Mouse (Mus musculus): ENCODE results near the gene Fmo4. TPM values are rescaled to one million over a fixed set of nuclear protein-coding genes. Genes with fewer than 3 reads are reported as not detected.
"Not testable (repeated sequence)": the region's sequence is repeated elsewhere in the genome, so short reads cannot be mapped to it uniquely, and the experiment has no call there.

The Fmo4 gene
- polyA plus RNA-seq, 1 experiment from 2014 or later: 0.19 TPM

DNA sequence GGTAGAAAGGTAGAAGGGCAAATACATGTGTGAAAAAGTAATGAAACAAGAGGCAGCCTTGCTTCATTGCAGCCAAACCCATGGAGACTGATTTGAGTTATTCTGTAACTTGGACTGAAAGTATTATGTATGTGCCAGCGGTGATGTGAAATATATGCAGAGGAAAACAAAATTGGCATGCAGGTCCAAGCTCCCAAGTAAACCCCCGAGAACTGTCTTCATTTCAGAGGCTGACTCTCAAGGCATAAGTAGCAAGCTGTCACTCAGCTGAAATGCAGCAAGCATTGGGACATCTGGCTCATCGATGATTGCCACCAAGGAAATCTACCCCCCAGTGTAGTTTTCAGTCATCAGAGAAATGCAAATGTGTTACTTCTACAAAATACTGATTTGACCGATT, 28.6 kb downstream of the Fmo4 start:
- no peak for ATAC-seq (ENCODE audit: insufficient number of reproducible peaks, insufficient read depth, low FRiP score, low TSS enrichment)
- Histone ChIP-seq H3K9ac (no peak overlapping the region), H3K36me3 (no peaks in the 10 kb centered on the region), H3K27ac (no peak overlapping the region), H3K4me2 (replicated peaks) (no peak overlapping the region), H3K4me3 (no peak overlapping the region), H3K9me3 (no peaks in the 10 kb centered on the region), H3K27me3 (no peaks in the 10 kb centered on the region), H3K4me1 (no peaks in the 10 kb centered on the region)
- WGBS: 86% methylated on average over 4 of the region's 4 CpGs

DNA sequence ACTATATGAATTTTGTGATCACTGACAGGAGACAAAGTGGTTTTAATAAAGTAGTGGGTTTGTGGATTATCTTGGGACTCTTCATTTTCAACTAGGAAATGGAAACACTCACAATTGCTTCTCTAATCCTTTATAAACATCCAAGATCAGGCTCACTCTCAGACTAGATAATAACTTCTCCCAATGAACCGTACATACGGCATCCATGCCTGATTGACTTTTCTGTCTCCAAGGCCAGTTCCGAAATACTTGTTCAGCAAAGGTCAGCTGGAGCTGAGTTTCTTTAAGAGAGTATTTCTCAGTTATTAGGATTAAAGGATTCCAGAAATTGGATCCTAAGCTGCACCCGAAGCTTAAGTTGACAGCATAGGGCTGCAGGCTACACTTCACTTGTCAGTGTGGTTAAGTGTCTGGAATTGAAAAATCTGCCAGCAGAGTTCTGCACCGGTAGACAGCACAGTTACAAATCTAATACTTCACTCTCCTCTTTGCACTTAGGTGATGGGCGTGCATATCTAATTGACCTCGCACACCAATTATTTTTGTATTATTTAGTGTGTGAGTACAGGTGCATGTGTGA, 30.0 kb downstream of the Fmo4 start:
- Histone ChIP-seq H3K27ac (no peak overlapping the region), H3K9me3 (no peaks in the 10 kb centered on the region), H3K36me3 (no peaks in the 10 kb centered on the region), H3K4me3 (no peak overlapping the region), H3K9ac (no peak overlapping the region), H3K27me3 (no peaks in the 10 kb centered on the region), H3K4me1 (no peaks in the 10 kb centered on the region), H3K4me2 (replicated peaks) (no peak overlapping the region)
- no peak for ATAC-seq (ENCODE audit: insufficient number of reproducible peaks, insufficient read depth, low FRiP score, low TSS enrichment)
- 74% methylated on average over 7 of the region's 7 CpGs for WGBS

GRCm38 (mm10) chr1:162781035-162781434, 32.7 kb downstream of the Fmo4 start:
- not testable (repeated sequence) for H3K9ac ChIP-seq; ATAC-seq (ENCODE audit: insufficient number of reproducible peaks, insufficient read depth, low FRiP score, low TSS enrichment); H3K27ac ChIP-seq; H3K4me2 ChIP-seq (replicated peaks); H3K36me3 ChIP-seq; H3K4me1 ChIP-seq; H3K4me3 ChIP-seq; H3K9me3 ChIP-seq; H3K27me3 ChIP-seq
- WGBS: 88% methylated on average over 2 of the region's 2 CpGs

- H3K4me1 ChIP-seq: no peaks in the 10 kb centered on the region
- H3K4me2 ChIP-seq (replicated peaks): no peak overlapping the region
- H3K9ac ChIP-seq: no peak overlapping the region
- ATAC-seq (ENCODE audit: insufficient number of reproducible peaks, insufficient read depth, low FRiP score, low TSS enrichment): no peak
- WGBS: 85% methylated on average over 5 of the region's 5 CpGs
- no peak overlapping the region for H3K27ac ChIP-seq
- H3K36me3 ChIP-seq: no peaks in the 10 kb centered on the region
- H3K4me3 ChIP-seq: no peak overlapping the region
- H3K9me3 ChIP-seq: no peaks in the 10 kb centered on the region
- no peaks in the 10 kb centered on the region for H3K27me3 ChIP-seq
Observed at GRCm38 (mm10) chr1:162777943-162778538, 35.7 kb downstream of the Fmo4 start.

- no peak overlapping the region for H3K4me3 ChIP-seq
- 72% methylated on average over 4 of the region's 4 CpGs for WGBS
- H3K9ac ChIP-seq: no peak overlapping the region
- no peak overlapping the region for H3K27ac ChIP-seq
- ATAC-seq (ENCODE audit: insufficient number of reproducible peaks, insufficient read depth, low FRiP score, low TSS enrichment): no peak
- no peaks in the 10 kb centered on the region for H3K9me3 ChIP-seq
- H3K4me2 ChIP-seq (replicated peaks): no peak overlapping the region
- no peaks in the 10 kb centered on the region for H3K4me1 ChIP-seq
- no peaks in the 10 kb centered on the region for H3K27me3 ChIP-seq
- no peaks in the 10 kb centered on the region for H3K36me3 ChIP-seq
Observed at GRCm38 (mm10) chr1:162773661-162774060, 40.1 kb downstream of the Fmo4 start.

DNA sequence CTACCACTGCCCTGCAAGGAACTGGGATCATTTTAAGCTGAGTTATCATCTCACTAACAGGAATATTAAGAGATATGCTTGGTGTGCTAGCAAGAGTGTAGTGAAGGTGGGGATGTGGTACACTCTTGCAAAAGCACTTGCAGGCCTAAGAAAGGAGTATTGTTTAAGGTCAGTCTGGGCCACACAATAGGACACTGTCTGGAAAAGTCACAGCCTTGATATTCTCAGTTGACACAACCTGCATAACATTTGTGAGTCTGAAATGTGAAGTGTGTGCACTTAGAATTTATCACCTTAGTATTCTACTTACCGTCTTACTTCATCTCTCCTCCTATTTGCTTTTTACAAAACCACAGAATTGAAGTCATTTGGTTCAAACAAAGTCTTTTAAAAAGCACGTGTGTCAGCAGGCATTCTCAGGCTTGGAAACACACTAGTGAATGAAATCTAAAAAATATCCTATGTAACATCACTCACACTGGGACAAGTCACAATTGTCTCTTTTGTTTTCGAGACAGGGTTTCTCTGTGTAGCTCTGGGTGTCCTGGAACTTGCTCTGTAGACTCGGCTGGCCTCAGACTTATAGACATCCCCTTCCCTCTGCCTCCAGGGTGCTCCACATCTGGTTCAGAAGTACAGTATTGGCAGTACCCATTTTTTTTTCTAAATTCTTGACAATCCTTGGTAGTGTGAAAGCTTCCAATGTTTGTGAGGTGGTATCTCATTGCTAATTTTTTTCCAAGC, 42.0 kb downstream of the Fmo4 start:
- WGBS: 40% methylated on average over 4 of the region's 4 CpGs
- H3K4me3 ChIP-seq: no peak overlapping the region
- ATAC-seq (ENCODE audit: insufficient number of reproducible peaks, insufficient read depth, low FRiP score, low TSS enrichment): no peak
- H3K9me3 ChIP-seq: no peaks in the 10 kb centered on the region
- H3K36me3 ChIP-seq: no peaks in the 10 kb centered on the region
- no peaks in the 10 kb centered on the region for H3K27me3 ChIP-seq
- no peak overlapping the region for H3K27ac ChIP-seq
- no peak overlapping the region for H3K4me2 ChIP-seq (replicated peaks)
- no peaks in the 10 kb centered on the region for H3K4me1 ChIP-seq
- no peak overlapping the region for H3K9ac ChIP-seq

GRCm38 (mm10) chr1:162752009-162752408, 61.8 kb downstream of the Fmo4 start:
- H3K36me3 ChIP-seq: no peaks in the 10 kb centered on the region
- H3K27me3 ChIP-seq: no peaks in the 10 kb centered on the region
- no peaks in the 10 kb centered on the region for H3K9me3 ChIP-seq
- WGBS: 86% methylated on average over 6 of the region's 6 CpGs
- no peak overlapping the region for H3K9ac ChIP-seq
- H3K4me3 ChIP-seq: no peak overlapping the region
- no peak for ATAC-seq (ENCODE audit: insufficient number of reproducible peaks, insufficient read depth, low FRiP score, low TSS enrichment)
- no peak overlapping the region for H3K27ac ChIP-seq
- H3K4me2 ChIP-seq (replicated peaks): no peak overlapping the region
- H3K4me1 ChIP-seq: no peaks in the 10 kb centered on the region

GRCm38 (mm10) chr1:162749607-162750006, 64.2 kb downstream of the Fmo4 start:
- H3K9ac ChIP-seq: no peak overlapping the region
- ATAC-seq (ENCODE audit: insufficient number of reproducible peaks, insufficient read depth, low FRiP score, low TSS enrichment): no peak
- no peaks in the 10 kb centered on the region for H3K9me3 ChIP-seq
- H3K36me3 ChIP-seq: no peaks in the 10 kb centered on the region
- no peak overlapping the region for H3K4me2 ChIP-seq (replicated peaks)
- H3K4me3 ChIP-seq: no peak overlapping the region
- no peaks in the 10 kb centered on the region for H3K4me1 ChIP-seq
- no peak overlapping the region for H3K27ac ChIP-seq
- no peaks in the 10 kb centered on the region for H3K27me3 ChIP-seq
- WGBS: 73% methylated on average over 7 of the region's 7 CpGs

DNA sequence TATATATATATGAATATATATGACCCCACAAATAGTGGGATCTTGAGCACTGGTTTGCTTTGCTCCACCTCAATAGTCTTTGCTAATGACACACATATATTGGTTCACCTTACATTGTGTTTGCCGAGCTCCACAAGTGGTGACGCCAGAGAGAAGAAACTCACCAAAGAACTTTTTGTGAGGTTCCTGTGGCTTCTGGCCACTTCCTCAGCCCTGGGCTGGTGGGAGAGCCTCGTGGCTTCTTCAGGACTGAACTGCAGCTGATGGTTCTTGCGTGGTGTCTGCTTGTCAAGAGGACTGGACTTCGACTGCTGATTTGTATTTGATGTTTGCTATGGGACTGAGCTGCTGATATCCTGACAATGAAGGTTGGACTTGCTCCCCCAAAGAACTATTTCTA, 65.0 kb downstream of the Fmo4 start:
- Histone ChIP-seq H3K27ac (no peak overlapping the region), H3K36me3 (no peaks in the 10 kb centered on the region), H3K4me2 (replicated peaks) (no peak overlapping the region), H3K4me1 (no peaks in the 10 kb centered on the region), H3K27me3 (no peaks in the 10 kb centered on the region), H3K4me3 (no peak overlapping the region), H3K9ac (no peak overlapping the region), H3K9me3 (no peaks in the 10 kb centered on the region)
- ATAC-seq (ENCODE audit: insufficient number of reproducible peaks, insufficient read depth, low FRiP score, low TSS enrichment): no peak
- WGBS: 80% methylated on average over 5 of the region's 5 CpGs

Other genes with a start within 250 kb of the Fmo4 start
- gene Vamp4, start 243.5 kb downstream of the Fmo4 start, polyA plus RNA-seq (2016; fragmentation: Nextera tagmentation; extraction: Ambion mirVana): 77.0 and 79.8 TPM in 2 replicates
- not detected in 2 replicates for gene Myoc, start 174.8 kb downstream of the Fmo4 start, polyA plus RNA-seq (2016; fragmentation: Nextera tagmentation; extraction: Ambion mirVana)
- gene Myocos, start 155.8 kb downstream of the Fmo4 start, polyA plus RNA-seq (2016; fragmentation: Nextera tagmentation; extraction: Ambion mirVana): not detected in 2 replicates
- 172 and 179 TPM in 2 replicates for gene Prrc2c, start 73.4 kb downstream of the Fmo4 start, polyA plus RNA-seq (2016; fragmentation: Nextera tagmentation; extraction: Ambion mirVana)
- gene Fmo1, start 52.6 kb upstream of the Fmo4 start, polyA plus RNA-seq (2016; fragmentation: Nextera tagmentation; extraction: Ambion mirVana): 14.8 and 15.3 TPM in 2 replicates
- 0.22 and 0.59 TPM in 2 replicates for gene Fmo2, start 84.8 kb upstream of the Fmo4 start, polyA plus RNA-seq (2016; fragmentation: Nextera tagmentation; extraction: Ambion mirVana)
- 0.15 and 0.39 TPM in 2 replicates for gene Fmo6, start 123.5 kb upstream of the Fmo4 start, polyA plus RNA-seq (2016; fragmentation: Nextera tagmentation; extraction: Ambion mirVana)
- not detected in 2 replicates for gene Fmo3, start 170.6 kb upstream of the Fmo4 start, polyA plus RNA-seq (2016; fragmentation: Nextera tagmentation; extraction: Ambion mirVana)